Comparison of ENCODE assay signal across 10 mouse cellular contexts in genomic region chr16:91447512-91447900, GRCm38 (mm10). TPM values are rescaled to one million over a fixed set of nuclear protein-coding genes. Genes with fewer than 3 reads are reported as not detected.
DNase-seq lines count a peak whose midpoint lies in the region.
"Had no signal": no experiment of that assay in that cellular context is flagged by ENCODE, and none has a peak within 500 bp of the region (broad histone marks: within the 10 kb centered on the region; RNA-seq: fewer than 3 reads in every experiment).

No protein-coding gene starts in this region.

- DNase-seq in heart, postnatal 14 days, result peak; percentile 23 to 46
- no peak for DNase-seq in heart, adult 9 months (ENCODE audit: low spot score in 2 of 2)
- DNase-seq in NIH3T3 (ENCODE audit: low read depth), result peak; percentile 55
- peak; percentile 71 for DNase-seq in kidney, adult 9 months
- peak; percentile 47 for DNase-seq in lung, postnatal 10 days
- no peak for DNase-seq in cerebellum, adult 8-10 months
- no peak for DNase-seq in cerebellum, postnatal 4 days (ENCODE audit: low spot score in 2 of 2)
- DNase-seq in retina, embryonic 14.5 days (ENCODE audit: low spot score), result no peak
- DNase-seq: adrenal gland, adult 8-10 months; cerebellum, postnatal 25 days had no signal

- intact Hi-C loops in heart, postnatal 14 days (cut with DNase I), result loop anchor here (10.0 kb wide), 1 partner anchor 363 kb away; no protein-coding TSS in a partner anchor

RNA-seq across cellular contexts. Expression of gene Ifnar1, which starts 37.5 kb away (rescaled TPM):
- total RNA-seq in heart, postnatal 14 days (2021), result 10 to 100 TPM; 36.6 to 42.0 TPM

RNA-seq across cellular contexts. Expression of gene Il10rb, which starts 41.5 kb away (rescaled TPM):
- total RNA-seq in heart, postnatal 14 days (2021), result 10 to 100 TPM; 86.4 to 94.7 TPM

RNA-seq across cellular contexts. Expression of gene Gm21970, which starts 56.0 kb away (rescaled TPM):
- not detected for total RNA-seq in heart, postnatal 14 days (2021)

Comparison
In these comparisons a context has a peak if more than half of its experiments do, and no peak if none do; other contexts are left out.
1. DNase-seq: peak in heart, postnatal 14 days (2 of 2), NIH3T3 (single experiment), kidney, adult 9 months (single experiment) and lung, postnatal 10 days (single experiment); none in heart, adult 9 months (0 of 2), cerebellum, adult 8-10 months (single experiment), cerebellum, postnatal 4 days (0 of 2) and retina, embryonic 14.5 days (single experiment).